Comparison of ENCODE assay signal across 8 mouse cellular contexts in the genomic region with DNA sequence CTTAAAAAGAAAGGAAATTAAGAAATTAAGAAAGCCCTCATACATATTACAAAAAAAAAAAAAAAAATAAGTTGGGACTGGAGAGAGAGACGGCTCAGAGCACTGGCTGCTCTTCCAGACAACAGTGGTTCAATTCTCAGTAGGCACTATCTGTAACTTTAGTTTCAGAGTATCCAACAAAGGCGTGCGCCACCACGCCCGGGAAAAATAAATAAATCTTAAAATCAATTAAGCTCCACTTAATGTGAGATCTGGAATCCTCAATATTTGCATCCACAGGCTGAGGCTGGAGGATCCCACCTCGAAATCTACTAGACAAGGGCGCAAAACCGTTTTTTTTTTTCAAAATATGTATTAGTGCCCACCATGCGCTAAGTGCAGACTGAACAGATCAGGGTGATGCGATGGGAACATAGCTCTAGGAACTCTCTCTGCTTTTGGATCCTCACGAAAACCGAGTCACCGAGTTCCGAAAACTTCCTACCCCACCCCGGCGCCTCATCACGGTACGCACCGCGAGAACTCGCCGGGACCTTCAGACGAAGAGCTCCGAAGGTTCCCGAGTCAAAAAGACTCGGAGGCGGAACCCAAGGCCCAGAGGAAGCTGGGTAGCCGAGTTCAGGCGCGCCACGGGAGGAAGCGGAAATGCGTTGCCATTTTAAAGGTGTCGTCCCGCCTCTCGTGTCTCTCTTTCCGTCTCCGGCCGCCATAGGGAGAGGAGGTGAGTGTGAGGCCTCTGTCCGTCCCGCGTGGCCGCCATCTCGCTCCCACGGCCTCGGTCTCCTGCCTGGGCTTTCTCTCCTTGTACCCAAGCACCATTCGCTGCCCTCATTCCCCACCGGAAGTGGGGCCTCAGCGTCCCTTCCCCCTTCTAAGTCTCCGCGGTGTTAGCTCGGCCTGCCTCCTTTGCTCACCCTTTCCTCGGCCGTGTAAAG. TPM values are rescaled to one million over a fixed set of nuclear protein-coding genes. Genes with fewer than 3 reads are reported as not detected.
DNase-seq lines count a peak whose midpoint lies in the region; ATAC-seq lines count a peak whose summit lies in the region.

TSS of gene Rpl28 (plus strand) at position 597 of the 935 bp plus-strand sequence.

- peaks cover 30% of the 10 kb centered on the region for H3K4me1 ChIP-seq in hindbrain, embryonic 15.5 days (replicated peaks)

- no peaks in the 10 kb centered on the region for H3K27me3 ChIP-seq in hindbrain, embryonic 15.5 days

- H3K4me3 ChIP-seq in hindbrain, embryonic 15.5 days: peak within 1 kb of the TSS; percentile 90

- peak; percentile 93 for ATAC-seq in hindbrain, embryonic 15.5 days (ENCODE audit: low FRiP score, low read depth)

- H3K9me3 ChIP-seq in hindbrain, embryonic 15.5 days: no peaks in the 10 kb centered on the region

- 1% methylated on average over 54 of the region's 54 CpGs for WGBS in hindbrain, embryonic 15.5 days

- peak within 1 kb of the TSS; percentile 84 for H3K4me2 ChIP-seq in hindbrain, embryonic 15.5 days

- peak within 1 kb of the TSS; percentile 95 for H3K9ac ChIP-seq in hindbrain, embryonic 15.5 days

- DNase-seq in R1 (ENCODE audit: low read depth, low spot score): peak; percentile 98
- DNase-seq in cerebellum, postnatal 25 days: peak; percentile 93 to 96
- DNase-seq in frontal cortex, postnatal 36 days (ENCODE audit: low spot score in 2 of 2): peak; percentile 95 to 96
- peak; percentile 92 for DNase-seq in left cerebral cortex, adult 11 months (ENCODE audit: low spot score)
- peak; percentile 97 for DNase-seq in lung, postnatal 4 days
- DNase-seq in retina, postnatal 7 days (ENCODE audit: low read depth, low spot score): peak; percentile 92
- peak; percentile 90 for DNase-seq in urinary bladder, adult 2 months (ENCODE audit: low spot score)

- peaks cover 36% of the 10 kb centered on the region for H3K36me3 ChIP-seq in hindbrain, embryonic 15.5 days

- H3K27ac ChIP-seq in hindbrain, embryonic 15.5 days (replicated peaks): peak within 1 kb of the TSS; percentile 91

RNA-seq across cellular contexts. Expression of gene Rpl28, which starts in this region (rescaled TPM):
- polyA plus RNA-seq in hindbrain, embryonic 15.5 days (2015; fragmentation: Nextera tagmentation; extraction: Ambion mirVana): 212 and 228 TPM in 2 replicates
- polyA plus RNA-seq in urinary bladder, adult 2 months (2012; rRNA removed): 448 and 645 TPM in 2 replicates

Comparison
In these comparisons a context has a peak if more than half of its experiments do, and no peak if none do; other contexts are left out.
1. Peak in every context shown above with its lines: DNase-seq, ATAC-seq, H3K4me3 ChIP-seq and H3K27ac ChIP-seq.